Comparison of ENCODE assay signal across 22 mouse cellular contexts in genomic region chr17:75094591-75094990, GRCm38 (mm10).
"Had no signal": no experiment of that assay in that cellular context is flagged by ENCODE, and none has a peak within 500 bp of the region (broad histone marks: within the 10 kb centered on the region; RNA-seq: fewer than 3 reads in every experiment).

No protein-coding gene starts in this region.

- H3K27me3 ChIP-seq: limb, embryonic 13.5 days; liver, embryonic 12.5 days; liver, embryonic 15.5 days; midbrain, embryonic 12.5 days; midbrain, embryonic 15.5 days; neural tube, embryonic 15.5 days had no signal

- ATAC-seq: liver, embryonic 12.5 days; midbrain, embryonic 15.5 days had no signal

- H3K9me3 ChIP-seq: limb, embryonic 10.5 days; limb, embryonic 13.5 days; liver, embryonic 12.5 days; liver, embryonic 15.5 days; midbrain, embryonic 12.5 days; midbrain, embryonic 15.5 days; neural tube, embryonic 12.5 days; neural tube, embryonic 15.5 days had no signal

- H3K9ac ChIP-seq: limb, embryonic 13.5 days; liver, embryonic 12.5 days; liver, embryonic 15.5 days; midbrain, embryonic 12.5 days; midbrain, embryonic 15.5 days; neural tube, embryonic 12.5 days; neural tube, embryonic 15.5 days had no signal

- H3K27ac ChIP-seq: kidney, postnatal 0 days; layer of hippocampus, adult 2 months; limb, embryonic 10.5 days; limb, embryonic 13.5 days; liver, embryonic 12.5 days; liver, embryonic 15.5 days; macrophage; midbrain, embryonic 12.5 days; midbrain, embryonic 15.5 days; neural tube, embryonic 12.5 days; neural tube, embryonic 15.5 days had no signal

- H3K4me1 ChIP-seq: limb, embryonic 10.5 days; liver, embryonic 12.5 days; liver, embryonic 15.5 days; midbrain, embryonic 12.5 days; midbrain, embryonic 15.5 days; neural tube, embryonic 12.5 days; neural tube, embryonic 15.5 days had no signal

- H3K4me3 ChIP-seq: layer of hippocampus, adult 2 months; limb, embryonic 10.5 days; limb, embryonic 13.5 days; liver, embryonic 12.5 days; liver, embryonic 15.5 days; midbrain, embryonic 12.5 days; midbrain, embryonic 15.5 days; neural tube, embryonic 12.5 days; neural tube, embryonic 15.5 days had no signal

- DNase-seq: kidney, postnatal 25 days; layer of hippocampus, adult 9-11 months; liver; lung, adult 18-20 months; right cerebral cortex, adult 18-20 months; right cerebral cortex, postnatal 14 days; right cerebral cortex, postnatal 4 days; spleen, adult 18-20 months; thymus, adult 2 months; thymus, postnatal 14 days; thymus, postnatal 4 days had no signal

- H3K36me3 ChIP-seq: limb, embryonic 10.5 days; limb, embryonic 13.5 days; liver, embryonic 12.5 days; liver, embryonic 15.5 days; midbrain, embryonic 12.5 days; midbrain, embryonic 15.5 days; neural tube, embryonic 12.5 days; neural tube, embryonic 15.5 days had no signal

- H3K4me2 ChIP-seq: limb, embryonic 13.5 days; liver, embryonic 12.5 days; liver, embryonic 15.5 days; midbrain, embryonic 12.5 days; midbrain, embryonic 15.5 days; neural tube, embryonic 12.5 days; neural tube, embryonic 15.5 days had no signal
